Mouse (Mus musculus) G1E (cell line): ENCODE measurements around the gene L3mbtl1.

Experiments used
- GATA1 ChIP-seq: IDR thresholded peaks from 2 replicates; pipeline ENCODE4 v1.6.1; 2012; ENCODE audit warnings: borderline replicate concordance, low read length, inconsistent platforms, mixed read lengths
- TAL1 ChIP-seq: conservative IDR thresholded peaks from 2 replicates; pipeline ENCODE4 v1.6.1; 2012; ENCODE audit warnings: low read depth, low read length, inconsistent platforms, mixed read lengths

DNA sequence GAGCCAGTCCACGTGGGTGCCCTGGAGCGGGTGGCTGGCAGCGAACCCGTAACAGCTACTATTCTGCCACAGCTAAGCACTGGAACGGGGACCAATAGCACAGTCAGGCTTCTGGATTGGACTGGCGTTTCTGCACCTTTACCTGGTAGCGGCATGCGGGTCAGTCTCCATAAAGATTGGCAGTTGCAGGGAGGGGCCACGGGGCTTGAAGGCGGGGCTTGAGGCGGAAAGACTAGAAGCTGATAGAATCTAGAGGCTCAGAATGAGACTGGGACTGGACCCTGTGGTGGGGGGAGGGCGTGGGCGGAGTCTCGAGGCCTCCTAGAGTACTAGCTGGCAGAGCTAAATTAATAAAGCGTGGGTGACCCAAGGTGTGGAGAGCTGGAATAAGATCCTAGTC is 4.5 kb downstream of the L3mbtl1 start:
- TF ChIP-seq TAL1 (no peak), GATA1 (no peak)
